ENCODE assay signal across 8 mouse cellular contexts in the genomic region with DNA sequence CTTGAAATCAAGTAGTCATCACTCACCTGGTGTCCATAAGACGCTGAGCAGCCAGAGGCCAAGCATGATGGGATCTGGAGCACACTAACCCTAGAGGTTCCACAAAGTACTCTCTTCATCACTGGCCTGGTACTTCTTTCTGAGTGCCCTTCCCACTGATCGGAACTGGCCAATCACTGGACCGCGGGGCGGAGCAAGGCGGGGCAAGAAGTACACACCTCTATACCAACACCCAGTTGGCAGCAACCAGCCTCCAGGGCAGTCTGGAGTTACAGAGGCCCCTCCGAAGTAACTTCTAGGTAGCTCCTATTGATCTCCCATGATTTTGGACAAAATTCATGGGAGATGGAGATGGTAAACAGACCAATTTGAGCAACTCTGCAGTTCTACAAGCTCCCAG. TPM values are rescaled to one million over a fixed set of nuclear protein-coding genes. Genes with fewer than 3 reads are reported as not detected.
DNase-seq lines count a peak whose midpoint lies in the region; ATAC-seq lines count a peak whose summit lies in the region.

A gene (minus strand): TSS at position 157 of the 400 bp plus-strand sequence.

- peak; percentile 81 to 83 for ATAC-seq in hematopoietic stem cell, adult 5-6 weeks (replicated peaks in 1 of 2; ENCODE audit: insufficient read depth in 1 of 2, low FRiP score in 2 of 2, low TSS enrichment in 1 of 2, low read depth in 1 of 2, poor library complexity in 2 of 2, severe bottlenecking in 2 of 2)

- DNase-seq in 3134 (ENCODE audit: extremely low read depth, insufficient read length, low spot score): peak; percentile 63
- peak; percentile 65 for DNase-seq in CD4-positive, CD25-positive, alpha-beta regulatory T cell, adult 2 months (ENCODE audit: low read depth, low spot score)
- peak; percentile 64 to 66 for DNase-seq in lung, adult 18-20 months
- no peak for DNase-seq in testis, postnatal 10 days (ENCODE audit: low spot score)
- DNase-seq in ovary, adult 18-20 months (ENCODE audit: low spot score): no peak
- no peak for DNase-seq in heart, adult 9 months (ENCODE audit: low spot score in 2 of 2)
- no peak for DNase-seq in adipocyte (ENCODE audit: low spot score)

RNA-seq across cellular contexts. Expression of the gene that starts here (rescaled TPM):
- total RNA-seq in hematopoietic stem cell, adult 5-6 weeks (2017): 5.7 and 14.3 TPM in 2 replicates

Comparison
In these comparisons a context has a peak if more than half of its experiments do, and no peak if none do; other contexts are left out.
1. DNase-seq: peak in 3134 (single experiment), CD4-positive, CD25-positive, alpha-beta regulatory T cell, adult 2 months (single experiment) and lung, adult 18-20 months (2 of 2); none in testis, postnatal 10 days (single experiment), ovary, adult 18-20 months (single experiment), heart, adult 9 months (0 of 2) and adipocyte (single experiment).